Mouse (Mus musculus) embryo, embryonic 9.5 days (tissue): ENCODE measurements around the gene Elfn2.

Experiments used
- DNase-seq: peaks from one replicate; pipeline ENCODE4 v3.0.0-alpha.2; 2017; ENCODE audit errors: extremely low spot score

The Elfn2 gene

GRCm38 (mm10) chr15:78683474-78683873 is 35.1 kb downstream of the Elfn2 start:
- DNase-seq: no peak

GRCm38 (mm10) chr15:78681781-78682180 is 36.8 kb downstream of the Elfn2 start:
- DNase-seq: no peak

GRCm38 (mm10) chr15:78681301-78681700 is 37.3 kb downstream of the Elfn2 start:
- DNase-seq: no peak

GRCm38 (mm10) chr15:78680291-78680690 is 38.3 kb downstream of the Elfn2 start:
- no peak for DNase-seq

GRCm38 (mm10) chr15:78677708-78678107 is 40.9 kb downstream of the Elfn2 start:
- no peak for DNase-seq

- DNase-seq: no peak
Observed at GRCm38 (mm10) chr15:78677015-78677414, 41.6 kb downstream of the Elfn2 start.

GRCm38 (mm10) chr15:78674912-78675412 is 43.6 kb downstream of the Elfn2 start:
- no peak for DNase-seq

GRCm38 (mm10) chr15:78673436-78673835 is 45.1 kb downstream of the Elfn2 start:
- DNase-seq: no peak

GRCm38 (mm10) chr15:78670341-78670740 is 48.2 kb downstream of the Elfn2 start:
- DNase-seq: no peak

- no peak for DNase-seq
Observed at GRCm38 (mm10) chr15:78669221-78669871, 49.2 kb downstream of the Elfn2 start.

GRCm38 (mm10) chr15:78664268-78664667 is 54.3 kb downstream of the Elfn2 start:
- DNase-seq: no peak

- DNase-seq: no peak
Observed at GRCm38 (mm10) chr15:78651169-78651568, 67.4 kb downstream of the Elfn2 start.

- no peak for DNase-seq
Observed at GRCm38 (mm10) chr15:78647746-78648145, 70.8 kb downstream of the Elfn2 start.

GRCm38 (mm10) chr15:78644606-78645005 is 74.0 kb downstream of the Elfn2 start:
- no peak for DNase-seq

GRCm38 (mm10) chr15:78643633-78644032 is 74.9 kb downstream of the Elfn2 start:
- DNase-seq: no peak

- DNase-seq: no peak
Observed at GRCm38 (mm10) chr15:78635231-78635630, 83.3 kb downstream of the Elfn2 start.

- DNase-seq: peak; percentile 65
Observed at GRCm38 (mm10) chr15:78634095-78634737, 84.4 kb downstream of the Elfn2 start.

- DNase-seq: no peak
Observed at GRCm38 (mm10) chr15:78633413-78633812, 85.2 kb downstream of the Elfn2 start.

- no peak for DNase-seq
Observed at GRCm38 (mm10) chr15:78632387-78632786, 86.2 kb downstream of the Elfn2 start.

GRCm38 (mm10) chr15:78626285-78626684 is 92.3 kb downstream of the Elfn2 start:
- DNase-seq: no peak

- DNase-seq: no peak
Observed at GRCm38 (mm10) chr15:78624961-78625360, 93.6 kb downstream of the Elfn2 start.

- DNase-seq: no peak
Observed at GRCm38 (mm10) chr15:78624431-78624950, 94.1 kb downstream of the Elfn2 start.

GRCm38 (mm10) chr15:78623426-78623825 is 95.1 kb downstream of the Elfn2 start:
- DNase-seq: peak; percentile 72
